Mouse (Mus musculus) liver, embryonic 13.5 days (tissue): ENCODE measurements around the gene Neurod6. TPM values are rescaled to one million over a fixed set of nuclear protein-coding genes. Genes with fewer than 3 reads are reported as not detected.

Source experiments
- ATAC-seq: fragments of 200-750 bp; cut with Nextera tagmentation; 2 replicates; pipeline ENCODE4 v1.8.0; 2017; ENCODE audit warnings: low read depth, mild to moderate bottlenecking, moderate number of reproducible peaks, moderate library complexity
- DNase-seq: peaks from one replicate; pipeline ENCODE4 v3.0.0; 2022
- H3K27ac ChIP-seq: fragments of 300-500 bp; sonication (generic); 2 replicates; pipeline ENCODE4 v1.5.1; 2015; ENCODE audit warnings: moderate library complexity, mild to moderate bottlenecking, inconsistent platforms
- H3K27me3 ChIP-seq: fragments of 300-500 bp; sonication (generic); 2 replicates; pipeline ENCODE4 v1.6.1; 2015; ENCODE audit warnings: mild to moderate bottlenecking, inconsistent platforms
- H3K36me3 ChIP-seq: fragments of 300-500 bp; sonication (generic); 2 replicates; pipeline ENCODE4 v1.6.1; 2015; ENCODE audit warnings: mild to moderate bottlenecking, inconsistent platforms
- H3K4me1 ChIP-seq: fragments of 300-500 bp; sonication (generic); replicated peaks from 2 replicates; pipeline ENCODE4 v1.6.1; 2015; ENCODE audit warnings: inconsistent platforms
- H3K4me2 ChIP-seq: fragments of 300-500 bp; sonication (generic); 2 replicates; pipeline ENCODE4 v1.6.1; 2015; ENCODE audit warnings: inconsistent platforms, mild to moderate bottlenecking, moderate library complexity
- H3K4me3 ChIP-seq: fragments of 300-500 bp; sonication (generic); replicated peaks from 2 replicates; pipeline ENCODE4 v1.5.1; 2015; ENCODE audit warnings: mild to moderate bottlenecking, inconsistent platforms
- H3K9ac ChIP-seq: fragments of 300-500 bp; sonication (generic); 2 replicates; pipeline ENCODE4 v1.6.1; 2015; ENCODE audit warnings: mild to moderate bottlenecking, inconsistent platforms
- H3K9me3 ChIP-seq: fragments of 300-500 bp; sonication (generic); replicated peaks from 2 replicates; pipeline ENCODE4 v1.6.1; 2016; ENCODE audit warnings: inconsistent platforms
- WGBS: fragments of 180-500 bp; shearing (Covaris S2); methylation state at CpG from one replicate; pipeline ENCODE4 v1.1.7; 2015; ENCODE audit not compliant: insufficient replicate concordance; 5-methylcytosine and 5-hydroxymethylcytosine counted together
- polyA plus RNA-seq: library from polyadenylated mRNA; unstranded; fragments of >200 nt; fragmentation: Nextera tagmentation; extraction: Ambion mirVana; gene quantifications from 2 replicates; pipeline ENCODE4 v1.2.1, GENCODE M21; 2015

The Neurod6 gene
- polyA plus RNA-seq, 1 experiment from 2014 or later: 0.07 TPM

GRCm38 (mm10) chr6:55634662-55635061 is 46.4 kb downstream of the Neurod6 start:
- 5% methylated on average over 1 of the region's 1 CpGs for WGBS
- H3K4me2 ChIP-seq: 0 out of 2 replicates have a peak overlapping the region, but pooled peaks have one; percentile 13
- no peaks in the 10 kb centered on the region for H3K9me3 ChIP-seq
- ATAC-seq (peak; percentile 94), DNase-seq (no peak)
- H3K4me3 ChIP-seq: no peak overlapping the region
- H3K4me1 ChIP-seq: peaks cover 17% of the 10 kb centered on the region
- H3K27me3 ChIP-seq: no peaks in the 10 kb centered on the region
- no peaks in the 10 kb centered on the region for H3K36me3 ChIP-seq
- no peak overlapping the region for H3K9ac ChIP-seq
- H3K27ac ChIP-seq: 0 out of 2 replicates have a peak overlapping the region, but pooled peaks have one; percentile 9

Other genes starting within 250 kb of the Neurod6 start
- 0.12 and 0.15 TPM in 2 replicates for gene Adcyap1r1, start 229.3 kb downstream of the Neurod6 start, polyA plus RNA-seq
- gene Itprid1, start 155.6 kb upstream of the Neurod6 start, polyA plus RNA-seq: not detected in 2 replicates